Comparison of ENCODE assay signal across 8 mouse cellular contexts in genomic region chr11:106627692-106628091, GRCm38 (mm10). TPM values are rescaled to one million over a fixed set of nuclear protein-coding genes. Genes with fewer than 3 reads are reported as not detected.
DNase-seq lines count a peak whose midpoint lies in the region; ATAC-seq lines count a peak whose summit lies in the region.

No protein-coding gene starts in this region.

- H3K4me2 ChIP-seq in midbrain, embryonic 13.5 days (replicated peaks) = no peak overlapping the region

- no peak overlapping the region for H3K4me3 ChIP-seq in midbrain, embryonic 13.5 days (replicated peaks)

- no peaks in the 10 kb centered on the region for H3K4me1 ChIP-seq in midbrain, embryonic 13.5 days (replicated peaks)

- DNase-seq in left cerebral cortex, adult 18-20 months (ENCODE audit: low spot score in 2 of 2) = peak; percentile 71 to 80
- DNase-seq in left cerebral cortex, adult 11 months (ENCODE audit: low spot score) = no peak
- DNase-seq in c-Kit-positive CD71-positive TER-119-negative erythroid progenitor cells, embryonic 14.5 days (ENCODE audit: low read depth) = peak; percentile 44
- DNase-seq in induced T-regulatory cell, adult 2 months (ENCODE audit: low read depth) = peak; percentile 88
- peak; percentile 62 to 76 for DNase-seq in left cerebral cortex, postnatal 25 days (ENCODE audit: low spot score in 2 of 2)
- peak; percentile 57 to 66 for DNase-seq in spleen, postnatal 36 days (ENCODE audit: low spot score in 2 of 2)

- 26% methylated on average over 6 of the region's 6 CpGs for WGBS in midbrain, embryonic 13.5 days

- H3K9me3 ChIP-seq in midbrain, embryonic 13.5 days = peaks cover 7% of the 10 kb centered on the region

- ATAC-seq in frontal cortex, adult (ENCODE audit: low TSS enrichment) = peak; percentile 77; the same call in 1 of the 2 replicates
- peak; percentile 63; the same call in 1 of the 2 replicates for ATAC-seq in midbrain, embryonic 13.5 days

- H3K27ac ChIP-seq in midbrain, embryonic 13.5 days = no peak overlapping the region

- H3K36me3 ChIP-seq in midbrain, embryonic 13.5 days = no peaks in the 10 kb centered on the region

- H3K9ac ChIP-seq in midbrain, embryonic 13.5 days (replicated peaks) = no peak overlapping the region

- H3K27me3 ChIP-seq in midbrain, embryonic 13.5 days = no peaks in the 10 kb centered on the region

- intact Hi-C loops in left cerebral cortex, postnatal 25 days (cut with DNase I) = loop anchor here (1.0 to 5.0 kb wide), 3 partner anchors 114 to 209 kb away; no protein-coding TSS in a partner anchor

RNA-seq across cellular contexts. Expression of gene Tex2, which starts 14.5 kb away (rescaled TPM):
- total RNA-seq in left cerebral cortex, adult 18-20 months (2021) = 100 to 1,000 TPM; 116 to 121 TPM
- total RNA-seq in left cerebral cortex, postnatal 25 days (2021) = 100 to 1,000 TPM; 116 to 117 TPM
- 17.7 and 18.3 TPM in 2 replicates for polyA plus RNA-seq in midbrain, embryonic 13.5 days (2015; fragmentation: Nextera tagmentation; extraction: Ambion mirVana)
